Comparison of ENCODE assay signal across 29 mouse cellular contexts in the genomic region with DNA sequence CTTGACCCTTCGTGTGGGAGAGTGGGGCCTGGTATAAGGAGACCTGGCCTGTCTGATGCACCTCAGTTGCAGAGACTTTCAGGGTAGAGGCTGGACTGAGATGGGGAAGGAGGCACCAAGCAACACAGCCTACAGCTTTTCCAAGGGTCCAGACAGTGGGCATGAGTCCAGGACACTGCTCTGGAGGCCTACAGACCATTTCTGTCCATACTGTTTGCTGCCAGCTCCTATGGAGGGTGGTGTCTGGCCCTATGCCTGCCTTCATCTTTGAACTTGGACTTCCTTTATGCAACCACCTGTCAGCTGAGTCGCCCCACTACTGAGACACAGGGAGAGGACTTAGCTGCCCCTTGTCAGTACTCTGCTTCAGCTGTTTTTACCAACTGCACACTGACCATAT.
"Had no signal": no experiment of that assay in that cellular context is flagged by ENCODE, and none has a peak within 500 bp of the region (broad histone marks: within the 10 kb centered on the region; RNA-seq: fewer than 3 reads in every experiment).

No protein-coding gene starts in this region.

- ATAC-seq: hindbrain, embryonic 16.5 days; inflammation-experienced regulatory T-cells, adult 6 months; intestine, embryonic 15.5 days; intestine, embryonic 16.5 days; intestine, postnatal 0 days had no signal

- DNase-seq: heart, postnatal 10 days; heart, postnatal 14 days; heart, postnatal 36 days; heart, postnatal 4 days; kidney, adult 18-20 months; kidney, adult 8-10 months; kidney, postnatal 10 days; kidney, postnatal 14 days; kidney, postnatal 25 days; kidney, postnatal 4 days; layer of hippocampus, adult 9-11 months; layer of hippocampus, postnatal 36 days had no signal

- H3K27ac ChIP-seq: heart, embryonic 10.5 days; heart, embryonic 13.5 days; heart, embryonic 15.5 days; hindbrain, embryonic 10.5 days; hindbrain, embryonic 12.5 days; hindbrain, embryonic 13.5 days; hindbrain, embryonic 15.5 days; intestine, embryonic 15.5 days; kidney, embryonic 15.5 days; kidney, postnatal 0 days; layer of hippocampus, adult 2 months had no signal

- H3K4me2 ChIP-seq: heart, embryonic 11.5 days; heart, embryonic 12.5 days; heart, embryonic 13.5 days; heart, embryonic 15.5 days; hindbrain, embryonic 12.5 days; hindbrain, embryonic 13.5 days; hindbrain, embryonic 15.5 days; intestine, embryonic 15.5 days; kidney, embryonic 15.5 days had no signal

- H3K9me3 ChIP-seq: heart, embryonic 10.5 days; heart, embryonic 13.5 days; heart, embryonic 15.5 days; hindbrain, embryonic 10.5 days; hindbrain, embryonic 12.5 days; hindbrain, embryonic 13.5 days; hindbrain, embryonic 15.5 days; intestine, embryonic 15.5 days; kidney, embryonic 15.5 days had no signal

- H3K9ac ChIP-seq: heart, embryonic 12.5 days; heart, embryonic 13.5 days; heart, embryonic 15.5 days; hindbrain, embryonic 12.5 days; hindbrain, embryonic 13.5 days; hindbrain, embryonic 15.5 days; intestine, embryonic 15.5 days; kidney, embryonic 15.5 days had no signal

- H3K4me1 ChIP-seq: heart, embryonic 12.5 days; heart, embryonic 13.5 days; heart, embryonic 15.5 days; intestine, embryonic 15.5 days had no signal

- H3K36me3 ChIP-seq: heart, embryonic 10.5 days; heart, embryonic 12.5 days; heart, embryonic 13.5 days; heart, embryonic 15.5 days; hindbrain, embryonic 10.5 days; hindbrain, embryonic 12.5 days; hindbrain, embryonic 13.5 days; hindbrain, embryonic 15.5 days; intestine, embryonic 15.5 days; kidney, embryonic 15.5 days had no signal

- H3K4me3 ChIP-seq: heart, embryonic 10.5 days; heart, embryonic 12.5 days; heart, embryonic 13.5 days; heart, embryonic 15.5 days; hindbrain, embryonic 10.5 days; hindbrain, embryonic 12.5 days; hindbrain, embryonic 13.5 days; hindbrain, embryonic 15.5 days; intestine, embryonic 15.5 days; kidney, embryonic 15.5 days; layer of hippocampus, adult 2 months had no signal
